Mouse (Mus musculus) CH12.LX (cell line): ENCODE results near the gene Cdhr2. TPM values are rescaled to one million over a fixed set of nuclear protein-coding genes. Genes with fewer than 3 reads are reported as not detected.

Experiments used
- DNase-seq: peaks from one replicate; pipeline ENCODE4 v3.0.0-alpha.2; 2013; ENCODE audit errors: extremely low read depth
- H3K27ac ChIP-seq: 2 replicates; pipeline ENCODE4 v1.5.1; 2012; ENCODE audit warnings: low read depth, mild to moderate bottlenecking, control low read depth, moderate library complexity; ENCODE audit not compliant: insufficient read depth
- H3K27me3 ChIP-seq: replicated peaks from 2 replicates; pipeline ENCODE3; 2012; ENCODE audit warnings: inconsistent platforms
- H3K36me3 ChIP-seq, 2 experiments: replicated peaks in 1 of 2; 2 replicates each; pipeline versions ENCODE3 to v1.6.1; 2012; ENCODE audit warnings: inconsistent platforms in 1 of 2, low read length in 1 of 2, mild to moderate bottlenecking in 1 of 2, mixed read lengths in 1 of 2, moderate library complexity in 1 of 2; ENCODE audit not compliant: control insufficient read depth in 1 of 2, insufficient read depth in 1 of 2
- H3K4me1 ChIP-seq, 2 experiments: 2 replicates each; pipeline ENCODE4 v1.6.1; 2012; ENCODE audit warnings: inconsistent platforms in 1 of 2, moderate library complexity in 1 of 2; ENCODE audit not compliant: insufficient read depth in 2 of 2, control insufficient read depth in 1 of 2
- H3K4me2 ChIP-seq: 2 replicates; pipeline ENCODE4 v1.6.1; 2012; ENCODE audit warnings: low read depth, mild to moderate bottlenecking, control low read depth; ENCODE audit not compliant: poor library complexity, insufficient read depth, severe bottlenecking
- H3K4me3 ChIP-seq, 3 experiments: fragments of 150-350 bp in 1 of 3; sonication (generic) in 1 of 3; replicated peaks in 1 of 3; 2 replicates each; pipeline versions ENCODE3 to v1.5.1; 2011 to 2012; ENCODE audit warnings: low read depth in 2 of 3, low read length in 2 of 3, mild to moderate bottlenecking in 2 of 3, moderate library complexity in 2 of 3, control low read depth in 1 of 3, improper control_type of control experiment in 1 of 3, inconsistent platforms in 1 of 3, mixed read lengths in 1 of 3; ENCODE audit not compliant: poor library complexity in 1 of 3
- H3K79me2 ChIP-seq: replicated peaks from 2 replicates; pipeline ENCODE4 v1.6.1; 2012; ENCODE audit warnings: mild to moderate bottlenecking, moderate library complexity; ENCODE audit not compliant: control insufficient read depth, poor library complexity, insufficient read depth, severe bottlenecking; ENCODE audit errors: extremely low read depth
- H3K9ac ChIP-seq: 2 replicates; pipeline ENCODE4 v1.6.1; 2012; ENCODE audit warnings: low read depth, mild to moderate bottlenecking, control low read depth, moderate library complexity; ENCODE audit not compliant: insufficient read depth
- H3K9me3 ChIP-seq: replicated peaks from 2 replicates; pipeline ENCODE3; 2012; ENCODE audit warnings: low read length, inconsistent platforms, mixed read lengths
- BHLHE40 ChIP-seq: IDR thresholded peaks from 2 replicates; pipeline ENCODE4 v1.6.1; 2011; ENCODE audit warnings: mild to moderate bottlenecking, low read depth, low read length, improper control_type of control experiment
- CHD2 ChIP-seq: IDR thresholded peaks from 2 replicates; pipeline ENCODE4 v1.6.1; 2011; ENCODE audit warnings: low read length, improper control_type of control experiment
- CTCF ChIP-seq, 2 experiments: IDR thresholded peaks in 1 of 2; conservative IDR thresholded peaks in 1 of 2; 2 replicates each; pipeline ENCODE4 v1.5.1; 2011 to 2012; ENCODE audit warnings: low read depth in 2 of 2, low read length in 2 of 2, improper control_type of control experiment in 1 of 2, inconsistent platforms in 1 of 2, mild to moderate bottlenecking in 1 of 2, moderate library complexity in 1 of 2
- ETS1 ChIP-seq: conservative IDR thresholded peaks from 2 replicates; pipeline ENCODE4 v1.6.1; 2012; ENCODE audit warnings: low read depth, mild to moderate bottlenecking, inconsistent platforms, low read length, improper control_type of control experiment, moderate library complexity
- GABPA ChIP-seq: IDR thresholded peaks from 2 replicates; pipeline ENCODE4 v1.6.1; 2012; ENCODE audit warnings: low read depth, low read length, improper control_type of control experiment, inconsistent platforms; ENCODE audit not compliant: insufficient replicate concordance
- HCFC1 ChIP-seq: IDR thresholded peaks from 2 replicates; pipeline ENCODE4 v1.6.1; 2012; ENCODE audit warnings: low read depth, mild to moderate bottlenecking, inconsistent platforms, low read length, improper control_type of control experiment
- IRF4 ChIP-seq: IDR thresholded peaks from 2 replicates; pipeline ENCODE4 v1.6.1; 2014; ENCODE audit warnings: low read depth, mild to moderate bottlenecking, inconsistent platforms, low read length, improper control_type of control experiment
- JUN ChIP-seq: IDR thresholded peaks from 2 replicates; pipeline ENCODE4 v1.6.1; 2011; ENCODE audit warnings: low read depth, mild to moderate bottlenecking, low read length, improper control_type of control experiment, moderate library complexity; ENCODE audit not compliant: insufficient read depth
- MAFK ChIP-seq: IDR thresholded peaks from 2 replicates; pipeline ENCODE4 v1.6.1; 2011; ENCODE audit warnings: low read length, improper control_type of control experiment; ENCODE audit not compliant: insufficient replicate concordance
- MAX ChIP-seq: IDR thresholded peaks from 2 replicates; pipeline ENCODE4 v1.6.1; 2011; ENCODE audit warnings: low read length, improper control_type of control experiment
- MEF2A ChIP-seq: IDR thresholded peaks from 2 replicates; pipeline ENCODE4 v1.6.1; 2014; ENCODE audit warnings: low read depth, mild to moderate bottlenecking, inconsistent platforms, low read length, improper control_type of control experiment, borderline replicate concordance
- MXI1 ChIP-seq: IDR thresholded peaks from 2 replicates; pipeline ENCODE4 v1.6.1; 2011; ENCODE audit warnings: mild to moderate bottlenecking, low read depth, low read length, improper control_type of control experiment
- NELFE ChIP-seq: IDR thresholded peaks from 2 replicates; pipeline ENCODE4 v1.6.1; 2011; ENCODE audit warnings: low read depth, low read length, improper control_type of control experiment
- POLR2A ChIP-seq: IDR thresholded peaks from 2 replicates; pipeline ENCODE4 v1.6.1; 2011; ENCODE audit warnings: low read depth, mild to moderate bottlenecking, improper control_type of control experiment, low read length
- SMC3 ChIP-seq: IDR thresholded peaks from 2 replicates; pipeline ENCODE4 v1.6.1; 2011; ENCODE audit warnings: low read depth, low read length, improper control_type of control experiment
- TBP ChIP-seq: conservative IDR thresholded peaks from 2 replicates; pipeline ENCODE4 v1.6.1; 2011; ENCODE audit warnings: low read depth, low read length, improper control_type of control experiment
- UBTF ChIP-seq: IDR thresholded peaks from 2 replicates; pipeline ENCODE4 v1.6.1; 2012; ENCODE audit warnings: low read depth, mild to moderate bottlenecking, inconsistent platforms, low read length, improper control_type of control experiment, moderate library complexity
- ZC3H11A ChIP-seq: IDR thresholded peaks from 2 replicates; pipeline ENCODE4 v1.6.1; 2012; ENCODE audit warnings: low read depth, mild to moderate bottlenecking, inconsistent platforms, low read length, improper control_type of control experiment
- ZKSCAN1 ChIP-seq: IDR thresholded peaks from 2 replicates; pipeline ENCODE4 v1.6.1; 2012; ENCODE audit warnings: low read depth, inconsistent platforms, low read length, improper control_type of control experiment, borderline replicate concordance
- dilution Hi-C: fragments of 300-500 bp; cut with MboI; formaldehyde crosslinking; loops from 2 replicates; pipeline ENCODE4 v1.14.3; 2020; ENCODE audit warnings: low sequenced_read_pairs; ENCODE audit not compliant: extremely low pct_unique_long_range_greater_than_20kb, extremely low pct_ligation_motif_present
- in situ Hi-C: fragments of 300-500 bp; cut with MboI; formaldehyde crosslinking; loops from 3 replicates; pipeline ENCODE4 v1.14.3; 2019; ENCODE audit warnings: low sequenced_read_pairs, low pct_ligation_motif_present, low pct_unique_long_range_greater_than_20kb, mixed read lengths
- polyA plus RNA-seq: library from polyadenylated mRNA; unstranded; fragments of >175 nt; gene quantifications from 2 replicates; pipeline ENCODE4 v1.2.1, GENCODE M21; 2012; ENCODE audit warnings: low read depth; ENCODE audit not compliant: insufficient read length
- total RNA-seq, 2 experiments: library from RNA; depleted of rRNA; stranded (reverse); fragments of 300-350 nt in 1 of 2; fragments of >200 nt in 1 of 2; gene quantifications; 2 replicates each; pipeline ENCODE4 v1.2.3; 2012 to 2014

Gene Cdhr2
- total and polyA plus RNA-seq, 3 experiments = not detected

DNA sequence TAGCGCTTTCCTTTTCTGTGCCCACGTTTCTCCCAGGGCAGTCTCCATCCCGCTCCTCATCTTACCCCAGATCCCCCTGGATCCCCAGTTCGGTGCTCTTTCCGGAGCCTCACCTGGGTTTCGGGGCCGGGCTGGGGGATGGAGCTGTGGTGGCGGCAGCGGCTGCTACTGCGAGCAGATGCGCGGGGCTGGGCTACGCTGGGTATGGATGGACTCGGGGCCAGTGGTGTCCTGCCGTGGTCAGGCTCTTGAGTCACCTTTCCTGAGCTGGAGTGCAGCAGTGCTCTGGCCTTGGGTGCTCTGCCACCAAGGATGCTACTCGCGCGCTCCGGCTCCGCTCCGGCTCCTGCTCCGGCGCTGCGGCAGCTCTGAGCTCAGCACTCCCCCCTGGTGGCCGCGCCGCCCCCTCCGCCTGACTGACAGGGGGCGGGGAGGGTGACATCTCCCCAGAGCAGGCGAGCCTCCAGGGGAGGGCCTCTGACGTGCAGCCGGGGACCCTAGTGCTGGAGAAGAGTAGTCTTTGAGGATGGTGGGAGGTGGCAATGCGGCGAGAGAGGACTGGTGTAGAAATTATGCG is 65.0 kb downstream of the Cdhr2 start, which contains the start of gene Sncb:
Sncb (minus strand) TSS at position 404 of the 577 bp plus-strand sequence.
- H3K9me3 ChIP-seq = peaks cover 13% of the 10 kb centered on the region
- no peak within 1 kb of the TSS for H3K4me2 ChIP-seq
- H3K79me2 ChIP-seq = no peaks in the 10 kb centered on the region
- H3K27ac ChIP-seq = no peak within 1 kb of the TSS
- H3K4me3 ChIP-seq = no peak within 1 kb of the TSS
- H3K4me1 ChIP-seq = 0 out of 4 replicates have a peak, but pooled peaks cover 0 to 2% of the 10 kb centered on the region in 2 experiments
- in situ Hi-C loops = no loop called here
- DNase-seq = no peak
- H3K36me3 ChIP-seq = no peaks in the 10 kb centered on the region
- peaks cover 65% of the 10 kb centered on the region for H3K27me3 ChIP-seq
- H3K9ac ChIP-seq = no peak within 1 kb of the TSS
- dilution Hi-C loops = no loop called here
- TF ChIP-seq POLR2A (no peak), SMC3 (peak; percentile 27; the same call in 1 of the 2 replicates), CTCF (conservative IDR thresholded peaks at IDR 0.05 in 1 of 2, IDR thresholded peaks at IDR 0.05 in 1 of 2; ENCODE audit: low read depth in 2 of 2, low read length in 2 of 2) (peak in 1 of 2 experiments; percentile 44; a peak in 2 of 4 replicates), MAFK (no peak)

- dilution Hi-C loops (no loop called here), in situ Hi-C loops (no loop called here)
- Histone ChIP-seq H3K4me2 (no peak overlapping the region), H3K4me3 (no peak overlapping the region), H3K4me1 (0 out of 4 replicates have a peak, but pooled peaks cover 0 to 2% of the 10 kb centered on the region in 2 experiments), H3K9me3 (peaks cover 13% of the 10 kb centered on the region), H3K27me3 (peaks cover 59% of the 10 kb centered on the region), H3K79me2 (no peaks in the 10 kb centered on the region), H3K36me3 (no peaks in the 10 kb centered on the region), H3K27ac (no peak overlapping the region), H3K9ac (no peak overlapping the region)
- no peak for TF ChIP-seq UBTF
- TF ChIP-seq MXI1 = no peak
- TF ChIP-seq NELFE = no peak
- no peak for TF ChIP-seq CTCF (conservative IDR thresholded peaks at IDR 0.05 in 1 of 2, IDR thresholded peaks at IDR 0.05 in 1 of 2; ENCODE audit: low read depth in 2 of 2, low read length in 2 of 2)
- TF ChIP-seq ETS1 = no peak
- no peak for TF ChIP-seq BHLHE40
- no peak for TF ChIP-seq MEF2A
- TF ChIP-seq GABPA = no peak
- no peak for TF ChIP-seq HCFC1
- no peak for TF ChIP-seq CHD2
- no peak for TF ChIP-seq ZC3H11A
- no peak for TF ChIP-seq JUN
- TF ChIP-seq SMC3 = no peak
- no peak for TF ChIP-seq MAX
- no peak for TF ChIP-seq IRF4
- TF ChIP-seq TBP = no peak
- no peak for TF ChIP-seq ZKSCAN1
- DNase-seq = no peak
These were observed 65.8 kb downstream of the Cdhr2 start for GRCm38 (mm10) chr13:54767012-54767411.
